Mouse (Mus musculus) adrenal gland, postnatal 14 days (tissue): ENCODE results near the gene Wwc1. TPM values are rescaled to one million over a fixed set of nuclear protein-coding genes. Genes with fewer than 3 reads are reported as not detected.

Source experiments
- DNase-seq: peaks from one replicate; pipeline ENCODE4 v3.0.0; 2021; ENCODE audit warnings: mixed read lengths
- long read RNA-seq, 2 experiments: library from polyadenylated mRNA; stranded (forward); transcript quantifications; one replicate each; pipeline ENCODE4 v2.0.0; 2021
- total RNA-seq: library from RNA; stranded (reverse); gene quantifications from 2 replicates; pipeline ENCODE4 v1.2.3, GENCODE M21; 2021

The Wwc1 gene
- 38.7 and 52.9 TPM in 2 replicates for total RNA-seq
- long read RNA-seq, experiment 1, full-length matches to known transcripts, result 36 of 52 reads
- long read RNA-seq, experiment 1, partial matches to known transcripts, result 8 of 52 reads
- long read RNA-seq, experiment 1, other reads (novel, unspliced or antisense), result 8 of 52 reads
- long read RNA-seq, experiment 2, full-length matches to known transcripts, result 48 of 60 reads
- long read RNA-seq, experiment 2, partial matches to known transcripts, result 8 of 60 reads
- long read RNA-seq, experiment 2, other reads (novel, unspliced or antisense), result 4 of 60 reads

GRCm38 (mm10) chr11:35980411-35980917 lies at the start of gene Wwc1:
Wwc1 (minus strand) TSS chr11:35980527.
- DNase-seq, result peak; percentile 76

DNA sequence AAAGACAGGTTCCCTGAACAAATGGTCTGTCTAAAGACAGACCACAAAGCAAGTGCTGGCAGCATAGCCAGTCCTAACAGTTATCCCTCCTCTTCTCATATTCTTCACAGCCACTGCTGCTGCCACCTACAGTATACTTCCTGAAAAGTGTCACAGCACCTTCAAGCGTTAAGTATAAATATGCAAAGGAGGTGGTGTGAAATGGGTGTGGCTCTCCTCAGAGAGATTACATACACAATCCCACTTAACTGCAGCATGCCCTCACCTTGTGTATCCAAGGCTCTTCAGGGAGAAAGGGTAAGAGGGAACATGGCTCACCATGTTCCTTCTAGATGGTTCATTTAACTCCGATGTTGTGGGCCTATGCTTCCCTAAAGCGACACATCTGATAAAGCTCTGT lies 39.7 kb upstream of the Wwc1 start:
- DNase-seq, result no peak

DNA sequence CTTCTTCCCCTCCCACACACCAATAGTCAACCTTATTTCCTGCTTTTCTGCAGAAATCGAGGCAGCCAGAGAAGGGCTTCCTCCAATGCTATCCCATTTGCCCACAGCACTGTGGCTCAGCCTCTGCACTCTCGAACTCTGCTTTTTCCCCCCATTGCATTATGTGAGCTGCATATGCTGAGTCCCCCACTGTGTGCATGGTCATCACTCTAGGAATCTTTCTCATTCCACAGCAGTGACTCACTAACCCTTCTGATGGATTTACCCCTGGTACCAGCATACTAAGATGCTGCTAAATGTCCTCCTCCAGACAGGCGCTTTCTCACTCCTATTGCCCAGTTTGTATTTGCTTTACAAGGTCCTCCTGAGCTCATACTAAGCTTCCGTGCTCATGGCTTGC lies 32.9 kb upstream of the Wwc1 start:
- no peak for DNase-seq

DNA sequence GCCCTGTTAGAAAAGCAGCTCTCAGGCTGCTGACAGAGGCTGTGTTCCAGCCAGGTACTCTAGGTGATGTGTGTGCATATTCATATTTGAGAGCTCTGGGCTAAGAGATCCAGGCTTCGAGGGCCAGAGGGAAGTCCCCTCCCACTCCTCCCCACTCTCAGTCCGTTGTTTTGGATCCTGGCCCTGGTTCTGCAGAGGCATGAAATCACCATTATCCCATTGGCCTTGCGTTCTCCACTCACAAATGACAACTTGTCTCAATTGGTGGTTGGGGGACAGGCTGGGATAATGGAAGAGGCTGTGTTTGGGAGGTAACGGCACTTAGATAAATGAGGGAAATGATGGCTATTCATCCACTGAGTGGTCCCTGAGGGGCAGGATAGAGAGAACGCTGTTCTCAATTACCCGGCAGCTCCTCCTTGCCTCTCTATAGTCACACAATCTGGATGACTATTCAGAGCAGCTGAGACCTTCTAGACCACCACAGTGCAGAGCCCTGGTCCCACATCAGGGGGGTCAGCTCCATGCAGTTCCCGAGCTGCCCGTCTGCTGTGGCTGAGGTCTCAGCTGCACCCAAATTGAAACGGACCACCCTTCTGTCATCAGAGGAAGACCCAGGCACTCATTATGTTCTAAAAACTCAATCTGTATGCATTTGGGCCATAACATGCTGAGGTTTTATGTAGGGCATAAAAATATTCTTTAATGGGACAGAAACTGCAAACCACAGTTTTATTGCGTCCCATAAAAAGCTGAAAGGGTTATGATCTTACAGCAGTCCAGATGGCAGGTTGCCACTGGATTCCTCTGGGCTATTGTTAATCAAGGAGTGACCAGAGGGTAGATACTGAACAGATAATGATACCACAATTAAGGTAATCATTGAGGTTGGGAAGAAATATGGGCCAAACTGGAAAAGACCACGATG lies 29.2 kb upstream of the Wwc1 start:
- DNase-seq, result no peak

DNA sequence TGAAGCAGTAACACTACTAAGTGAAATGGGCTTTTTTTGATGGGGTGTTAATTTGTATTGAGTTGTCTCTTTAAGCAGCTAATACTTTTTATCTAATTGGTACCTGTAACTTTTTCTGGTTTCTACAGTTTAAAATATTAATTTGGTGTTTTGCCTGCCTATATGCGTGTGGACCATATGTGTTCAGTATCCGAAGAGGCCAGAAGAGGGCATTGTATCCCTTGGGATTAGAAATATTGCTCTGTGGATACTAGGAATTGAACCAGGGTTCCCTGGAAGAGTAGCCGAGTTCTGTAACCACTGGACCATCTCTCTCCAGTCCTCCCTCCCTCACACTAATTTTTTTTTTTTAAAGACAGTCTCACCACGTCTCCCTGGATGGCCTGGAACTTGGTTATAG lies 22.6 kb upstream of the Wwc1 start:
- DNase-seq, result no peak

DNA sequence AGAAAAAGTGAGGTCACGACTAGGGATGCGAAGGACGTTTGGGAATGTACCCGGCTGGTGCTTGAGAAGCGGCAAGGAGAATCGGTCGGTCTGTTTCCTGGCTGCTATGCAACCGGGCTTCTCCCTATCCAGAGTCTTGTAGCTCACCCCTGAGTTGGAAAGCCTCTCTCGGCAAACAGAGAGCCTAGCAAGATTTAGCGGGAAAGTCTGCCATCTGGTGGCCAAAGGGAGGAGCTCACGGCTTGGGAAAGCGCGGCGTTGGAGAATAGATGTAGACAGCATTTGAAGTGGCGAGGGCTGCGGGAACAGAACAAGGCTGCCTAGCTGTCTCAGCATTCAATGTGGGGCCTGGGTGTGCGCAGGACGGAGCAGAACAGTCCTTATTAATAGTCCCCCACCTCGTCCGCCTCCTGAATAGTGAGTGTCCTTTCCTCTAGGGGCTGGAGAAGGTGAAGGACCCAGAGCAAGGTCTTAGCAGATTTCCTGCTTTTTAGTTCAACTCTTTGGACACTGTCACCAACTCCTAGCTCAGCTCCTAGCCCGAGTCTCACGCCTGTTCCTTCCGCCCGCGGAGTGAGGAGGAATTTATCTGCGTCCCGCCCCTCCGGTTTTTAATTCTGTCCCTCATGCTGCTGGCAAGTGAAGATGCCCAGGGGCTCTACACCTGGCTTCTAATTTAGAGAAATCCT lies 21.1 kb upstream of the Wwc1 start:
- peak; percentile 93 for DNase-seq

DNA sequence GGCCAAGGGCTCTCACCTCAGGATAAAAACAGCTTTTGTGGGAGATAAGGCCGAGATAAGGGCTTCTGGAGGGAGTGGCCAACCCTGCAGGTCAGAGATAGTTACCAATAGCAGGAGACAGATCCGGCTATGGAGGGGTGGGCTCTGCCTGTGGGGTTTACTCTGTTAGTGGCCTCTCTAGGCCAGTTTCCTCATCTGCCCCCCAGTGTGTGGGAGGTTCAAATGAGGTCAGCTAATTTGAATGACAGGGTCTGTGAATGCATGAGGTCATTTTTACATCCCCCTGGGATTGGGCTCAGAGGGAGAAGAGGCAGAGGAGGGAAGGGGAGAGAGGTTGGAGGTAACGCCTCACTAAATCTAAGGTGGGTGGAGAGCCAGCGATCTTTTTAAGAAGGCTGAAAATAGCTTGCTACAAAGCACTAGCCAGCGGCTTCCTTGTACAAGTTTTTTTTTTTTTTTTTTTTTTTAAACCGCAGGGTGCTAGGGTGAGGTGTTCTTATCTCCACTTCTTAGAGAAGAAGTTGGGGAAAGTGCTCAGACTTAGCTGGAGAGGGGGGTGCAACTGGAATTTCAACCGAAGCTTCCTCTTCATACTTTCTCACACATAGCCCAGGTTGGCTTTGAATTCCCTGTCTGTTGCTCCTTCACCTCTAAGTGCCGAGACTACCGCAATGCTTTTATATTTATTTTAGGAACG lies 20.4 kb upstream of the Wwc1 start:
- no peak for DNase-seq

DNA sequence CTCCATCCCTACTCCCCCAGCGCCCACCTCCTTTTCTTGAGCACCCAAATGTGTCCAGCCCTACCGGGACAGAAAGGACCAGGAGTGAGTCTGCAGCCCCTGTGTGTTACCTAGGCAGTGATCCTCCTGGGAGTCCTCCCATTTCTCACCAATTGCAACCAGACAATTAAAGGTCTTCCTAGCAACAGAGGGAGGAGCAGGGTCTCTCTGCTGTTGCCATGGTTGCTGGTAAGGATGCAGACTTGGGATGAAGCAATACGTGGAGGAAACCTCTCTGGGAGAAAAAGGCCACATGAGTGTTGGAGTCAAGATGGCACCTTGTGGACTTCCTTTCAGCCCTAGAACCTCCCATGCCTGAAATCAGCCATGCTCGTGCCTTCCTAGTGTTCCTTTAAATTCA lies 19.7 kb upstream of the Wwc1 start:
- DNase-seq, result no peak

DNA sequence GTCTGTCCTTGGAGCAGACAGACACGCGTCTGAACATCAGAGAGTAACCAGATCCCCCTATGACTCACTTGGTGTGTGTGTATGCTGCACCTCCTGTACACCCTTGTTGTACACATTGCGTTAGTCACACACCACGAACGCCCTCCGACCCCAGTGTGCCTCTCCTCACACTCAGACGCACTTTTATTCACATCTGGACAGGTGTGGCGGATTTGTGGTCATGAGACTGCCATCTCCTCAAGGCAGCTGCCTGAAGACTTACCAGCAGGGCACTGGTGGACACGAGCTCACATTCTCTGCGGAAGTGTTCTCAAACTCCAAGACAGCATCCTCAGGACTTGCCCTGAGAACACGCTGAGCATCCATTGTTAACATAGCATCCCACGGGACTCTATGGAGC lies 17.7 kb upstream of the Wwc1 start:
- no peak for DNase-seq

DNA sequence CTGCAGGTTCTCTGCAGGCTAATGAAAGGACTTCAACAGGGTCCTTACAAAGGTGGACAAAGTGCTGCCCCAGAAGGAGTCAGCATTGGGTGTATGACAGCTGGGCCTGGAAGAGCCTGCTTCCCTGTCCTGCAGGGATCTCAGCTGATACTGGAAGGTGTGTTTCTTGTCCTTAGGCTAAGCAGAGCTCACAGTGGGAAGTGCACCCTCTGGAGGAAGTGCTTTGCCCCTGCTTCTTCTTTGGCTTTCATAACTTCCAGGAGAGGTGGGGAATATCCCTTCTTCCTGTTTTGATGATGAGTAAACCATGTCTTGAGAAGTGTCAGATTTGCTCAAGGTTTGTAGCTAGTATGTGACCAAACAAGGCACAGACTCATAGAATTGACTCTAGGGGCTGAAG lies 15.0 kb upstream of the Wwc1 start:
- DNase-seq, result no peak

DNA sequence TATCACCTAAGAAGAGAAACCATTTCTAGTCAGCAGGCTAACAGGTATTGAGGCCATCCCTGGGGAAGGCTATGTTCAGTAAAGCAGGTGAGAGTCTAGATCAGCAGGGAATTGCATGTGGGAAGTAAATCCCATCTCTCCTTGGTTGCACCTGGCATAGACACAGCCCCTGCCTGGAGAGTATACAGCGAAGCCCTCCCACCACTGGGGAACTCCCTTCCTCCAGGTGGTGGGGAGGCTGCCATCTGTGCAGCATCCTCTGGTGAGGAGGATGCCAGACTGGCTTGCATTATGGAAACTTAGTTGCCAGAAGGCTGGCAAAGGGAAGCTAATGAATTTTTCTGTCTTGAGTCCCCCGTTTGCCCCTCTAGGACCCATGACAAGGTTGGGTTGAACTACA lies 11.5 kb upstream of the Wwc1 start:
- DNase-seq, result no peak

- no peak for DNase-seq
Measured at GRCm38 (mm10) chr11:35989967-35990366, 9.6 kb upstream of the Wwc1 start.

DNA sequence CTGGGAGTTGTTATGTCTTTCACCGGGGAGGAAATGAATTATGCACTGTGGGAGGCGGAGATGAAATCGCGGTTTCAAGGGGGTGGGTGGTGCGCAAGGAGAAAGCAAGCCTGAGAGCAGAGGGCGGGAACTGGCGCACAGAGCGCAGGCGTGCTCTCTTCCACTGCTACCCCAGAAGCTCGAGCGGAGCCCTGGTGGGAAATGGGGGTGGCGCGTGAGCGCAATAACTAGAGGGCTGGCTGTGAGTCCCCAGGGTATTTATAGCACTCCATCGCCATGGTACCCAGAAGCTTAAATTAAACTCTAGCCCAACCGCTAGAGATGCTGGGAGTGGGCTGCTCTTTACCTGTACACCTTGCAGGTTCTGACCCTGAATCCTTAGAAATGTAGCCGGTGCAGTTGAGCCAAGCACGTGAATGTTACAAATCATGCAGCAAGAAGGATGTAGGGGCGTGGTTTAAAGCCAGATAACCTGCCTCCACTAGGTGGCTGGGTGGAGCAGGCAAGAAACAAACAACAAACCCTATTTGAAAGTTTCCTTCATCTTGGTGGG lies 5.6 kb upstream of the Wwc1 start:
- peak; percentile 64 for DNase-seq

DNA sequence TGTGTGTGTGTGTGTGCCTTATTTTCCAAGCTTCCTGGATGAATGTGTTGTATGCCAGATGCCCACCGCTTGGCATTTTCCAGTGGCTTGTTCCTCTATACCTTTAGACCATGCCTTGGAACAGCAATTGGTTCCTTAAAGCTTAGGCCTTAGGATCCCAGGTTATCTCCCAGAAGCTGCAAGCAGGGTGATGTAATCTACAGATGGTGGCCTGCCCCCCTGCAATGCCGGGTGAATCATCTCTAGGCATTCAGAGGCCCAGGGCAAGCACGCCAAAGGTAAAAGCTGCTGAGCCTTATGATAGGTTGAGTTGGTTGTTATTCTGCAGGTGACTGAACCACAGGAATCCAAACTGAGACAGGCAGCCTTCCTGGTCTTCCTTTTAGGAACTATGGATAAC lies 2.4 kb upstream of the Wwc1 start:
- DNase-seq, result no peak

GRCm38 (mm10) chr11:35979733-35980410 lies 455 bp downstream of the Wwc1 start:
- DNase-seq, result peak; percentile 54

DNA sequence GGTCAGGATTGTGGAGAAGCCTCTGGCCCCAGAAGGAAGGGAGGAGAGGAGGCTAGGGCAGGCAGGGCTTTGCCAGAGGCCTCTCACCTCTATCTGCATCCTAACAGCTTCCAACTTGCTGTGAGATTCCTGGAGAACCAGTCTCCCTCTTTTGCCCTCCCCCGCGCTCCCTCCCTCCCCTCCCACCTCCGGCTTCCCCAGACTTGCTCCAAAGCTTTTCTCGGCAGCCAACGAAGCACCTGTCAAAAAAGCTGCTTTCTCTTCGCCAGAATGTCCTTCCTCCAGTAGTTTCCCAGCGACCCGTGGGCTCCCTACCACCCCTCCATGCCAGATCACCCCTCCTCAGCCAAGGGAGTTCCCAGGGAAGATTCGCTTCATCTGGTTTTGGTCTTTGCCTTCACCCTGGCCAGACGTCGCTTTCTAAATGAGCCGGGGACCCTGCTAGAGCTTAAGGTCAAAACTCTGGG lies 1.0 kb downstream of the Wwc1 start:
- DNase-seq, result peak; percentile 37

DNA sequence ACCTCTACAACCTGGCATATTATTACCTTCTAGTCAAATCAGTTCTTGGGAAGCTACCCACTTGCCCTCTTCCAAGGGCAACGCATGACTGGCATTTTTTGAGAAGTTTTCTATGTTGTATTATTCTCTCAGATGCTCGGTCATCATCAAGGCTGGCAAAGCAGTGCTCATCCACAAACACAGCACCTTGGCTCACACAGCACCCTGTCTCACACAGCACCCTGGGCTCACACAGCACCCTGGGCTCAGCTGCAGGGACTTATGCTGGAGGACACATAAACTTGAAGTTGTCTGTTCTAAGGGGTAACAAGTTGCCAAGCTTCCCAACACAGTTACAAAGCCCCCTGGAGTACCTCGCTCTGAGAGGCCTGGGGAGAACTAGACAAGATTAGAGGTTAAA lies 2.5 kb downstream of the Wwc1 start:
- no peak for DNase-seq

GRCm38 (mm10) chr11:35977096-35977495 lies 3.2 kb downstream of the Wwc1 start:
- DNase-seq, result no peak

GRCm38 (mm10) chr11:35976482-35976881 lies 3.8 kb downstream of the Wwc1 start:
- peak; percentile 43 for DNase-seq

GRCm38 (mm10) chr11:35974632-35975450 lies 5.5 kb downstream of the Wwc1 start:
- DNase-seq, result peak; percentile 63
